Mouse (Mus musculus): ENCODE data around the gene Bcl2l1. TPM values are rescaled to one million over a fixed set of nuclear protein-coding genes. Genes with fewer than 3 reads are reported as not detected.

Bcl2l1 gene
- total RNA-seq, 4 experiments from 2014 or later = 124 to 140 (median 132) TPM

DNA sequence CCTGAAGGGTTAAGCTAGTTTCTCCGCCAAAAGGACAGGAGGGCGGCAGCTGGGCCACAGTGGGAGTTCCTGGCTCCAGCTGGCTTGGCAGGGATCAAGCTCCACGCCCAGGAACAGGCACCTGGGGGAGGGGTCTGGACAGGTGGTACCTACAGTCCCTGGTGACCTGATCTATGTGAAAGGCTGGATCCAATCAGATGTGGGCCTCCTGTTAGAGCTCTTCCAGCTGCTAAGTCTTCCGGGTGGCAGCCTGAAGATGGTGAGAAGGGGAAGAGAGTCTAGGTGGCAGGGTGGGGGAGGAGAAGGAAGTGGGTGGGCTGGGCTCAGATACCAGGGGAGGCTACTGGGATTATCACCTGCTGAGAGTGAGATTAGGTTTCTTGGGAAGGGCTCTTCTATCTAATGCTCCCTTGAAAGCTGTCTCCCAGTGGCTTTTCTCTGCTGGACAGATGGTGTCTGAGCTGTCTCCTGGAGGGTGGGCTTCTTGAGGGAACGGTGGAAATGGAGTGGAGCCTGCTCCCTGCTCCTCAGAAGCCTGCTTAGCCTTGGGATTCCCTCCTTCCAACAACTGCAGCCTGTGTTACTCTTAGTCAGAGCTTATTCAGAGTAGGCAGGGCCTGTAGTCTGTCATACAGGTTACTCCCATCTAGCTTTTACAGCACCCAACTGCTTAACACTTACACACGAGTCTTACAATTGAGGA, 27.0 kb downstream of the Bcl2l1 start:
- DNase-seq (ENCODE audit: low spot score in 2 of 2) = no peak

GRCm38 (mm10) chr2:152803081-152803480, 28.4 kb downstream of the Bcl2l1 start:
- no peak for DNase-seq (ENCODE audit: low spot score in 2 of 2)

GRCm38 (mm10) chr2:152802303-152802702, 29.2 kb downstream of the Bcl2l1 start:
- no peak for DNase-seq (ENCODE audit: low spot score in 2 of 2)

DNA sequence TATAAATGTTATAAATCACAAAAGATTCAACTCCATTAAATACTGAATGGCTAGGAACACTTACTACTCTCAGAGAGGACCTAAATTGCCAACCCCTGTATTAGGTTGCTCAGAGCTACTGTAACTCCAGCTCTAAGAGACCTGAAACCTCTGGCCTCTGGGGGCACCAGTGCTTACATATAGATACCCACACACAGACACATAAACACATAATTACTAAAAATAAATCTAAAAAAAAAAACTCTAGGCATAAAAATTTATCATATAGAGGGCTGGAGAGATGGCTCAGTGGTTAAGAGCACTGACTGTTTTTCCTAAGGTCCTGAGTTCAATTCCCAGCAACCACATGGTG, 30.8 kb downstream of the Bcl2l1 start:
- no peak for DNase-seq (ENCODE audit: low spot score in 2 of 2)

- DNase-seq (ENCODE audit: low spot score in 2 of 2) = no peak
Measured at GRCm38 (mm10) chr2:152799954-152800761, 31.4 kb downstream of the Bcl2l1 start.

DNA sequence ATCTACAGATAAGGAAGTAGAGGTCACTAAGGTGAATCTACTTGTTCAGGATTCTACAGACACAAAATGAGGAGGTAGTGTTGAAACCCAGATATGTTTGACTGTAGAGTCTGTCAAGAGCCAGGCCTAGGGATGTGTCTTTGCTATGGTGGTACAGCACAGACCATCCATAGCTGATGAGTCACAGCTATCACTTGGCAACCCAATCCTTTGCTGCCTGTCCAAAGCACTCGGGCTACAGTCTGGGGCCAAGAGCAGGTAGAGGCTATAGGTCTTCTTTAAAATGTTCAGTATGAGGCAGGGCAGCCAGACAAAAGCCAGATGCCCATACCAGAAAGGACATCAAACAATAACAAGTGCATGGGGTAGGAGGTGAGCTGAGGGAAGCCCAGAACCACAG, 33.9 kb downstream of the Bcl2l1 start:
- no peak for DNase-seq (ENCODE audit: low spot score in 2 of 2)

- DNase-seq (ENCODE audit: low spot score in 2 of 2) = no peak
Measured at GRCm38 (mm10) chr2:152794281-152794827, 37.2 kb downstream of the Bcl2l1 start.

GRCm38 (mm10) chr2:152793381-152793780, 38.1 kb downstream of the Bcl2l1 start:
- no peak for DNase-seq (ENCODE audit: low spot score in 2 of 2)

- DNase-seq (ENCODE audit: low spot score in 2 of 2) = no peak
Measured at GRCm38 (mm10) chr2:152792461-152792860, 39.1 kb downstream of the Bcl2l1 start.

GRCm38 (mm10) chr2:152789591-152789999, 41.9 kb downstream of the Bcl2l1 start:
- no peak for DNase-seq (ENCODE audit: low spot score in 2 of 2)

GRCm38 (mm10) chr2:152788892-152789421, 42.6 kb downstream of the Bcl2l1 start:
- no peak for DNase-seq (ENCODE audit: low spot score in 2 of 2)

DNA sequence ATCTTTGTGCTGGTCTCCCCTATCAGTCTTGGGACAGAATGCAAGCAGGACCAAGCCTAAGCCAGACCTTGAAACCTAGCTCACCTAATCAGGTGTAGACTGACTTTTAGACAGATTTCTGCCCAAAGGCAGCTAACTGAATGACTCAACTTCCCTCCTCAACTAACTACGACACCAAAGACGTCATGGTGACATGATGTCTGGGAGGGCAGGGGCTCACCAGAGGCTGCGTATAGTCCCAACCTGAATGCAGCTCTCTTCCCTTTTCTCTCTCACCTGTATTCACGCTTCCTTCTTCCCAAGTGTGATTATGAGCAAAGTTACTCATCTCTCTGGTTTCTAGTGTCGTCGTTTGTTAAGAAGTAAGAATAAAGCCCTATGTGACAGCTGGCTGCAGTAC, 44.0 kb downstream of the Bcl2l1 start:
- DNase-seq (ENCODE audit: low spot score in 2 of 2) = no peak

DNA sequence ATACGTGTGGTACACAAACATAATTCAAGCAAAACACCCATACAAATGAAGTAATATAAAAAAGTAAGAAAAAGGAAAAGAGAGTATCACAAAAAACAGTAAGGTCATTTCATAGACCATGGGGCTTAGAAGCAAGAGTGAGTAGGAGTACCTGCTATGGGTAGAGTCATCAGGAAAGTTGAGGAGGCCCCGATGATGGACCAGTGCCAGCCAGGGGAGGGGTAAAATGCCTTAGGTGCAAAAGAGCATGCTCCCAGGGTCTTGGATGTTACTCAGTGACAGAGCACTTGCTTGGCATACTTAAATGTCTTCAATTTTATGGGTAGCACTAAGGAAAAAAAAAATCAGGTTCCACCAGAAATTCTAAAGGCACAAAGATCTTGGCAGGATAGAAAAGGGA, 44.4 kb downstream of the Bcl2l1 start:
- DNase-seq (ENCODE audit: low spot score in 2 of 2) = no peak

- DNase-seq (ENCODE audit: low spot score in 2 of 2) = peak; percentile 80 to 82
Measured at GRCm38 (mm10) chr2:152785446-152786350, 45.8 kb downstream of the Bcl2l1 start.

- DNase-seq (ENCODE audit: low spot score in 2 of 2) = no peak
Measured at GRCm38 (mm10) chr2:152784640-152785039, 46.9 kb downstream of the Bcl2l1 start.

- DNase-seq (ENCODE audit: low spot score in 2 of 2) = no peak
Measured at GRCm38 (mm10) chr2:152783241-152783640, 48.3 kb downstream of the Bcl2l1 start.

DNA sequence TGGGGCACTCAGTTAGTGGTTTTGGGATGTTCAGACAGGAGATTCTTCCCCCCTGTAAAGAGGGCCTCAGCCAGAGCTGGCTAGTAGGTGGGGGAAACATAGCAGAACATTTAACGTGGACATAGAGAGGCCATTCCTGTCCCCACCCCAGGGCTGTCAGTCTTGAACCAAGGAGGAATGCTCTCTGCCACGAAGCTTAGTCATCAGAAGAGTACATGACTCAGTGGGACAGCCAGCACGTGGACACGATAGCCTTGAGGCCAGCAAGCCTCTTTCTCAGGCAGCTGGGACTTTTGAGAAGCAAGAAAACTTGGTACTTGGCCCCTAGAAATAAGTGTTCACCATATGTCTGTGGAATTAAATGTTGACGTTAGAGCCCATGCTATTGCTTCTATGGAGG, 48.9 kb downstream of the Bcl2l1 start:
- DNase-seq (ENCODE audit: low spot score in 2 of 2) = no peak

- no peak for DNase-seq (ENCODE audit: low spot score in 2 of 2)
Measured at GRCm38 (mm10) chr2:152781031-152781711, 50.4 kb downstream of the Bcl2l1 start.

GRCm38 (mm10) chr2:152780466-152780865, 51.1 kb downstream of the Bcl2l1 start:
- no peak for DNase-seq (ENCODE audit: low spot score in 2 of 2)

DNA sequence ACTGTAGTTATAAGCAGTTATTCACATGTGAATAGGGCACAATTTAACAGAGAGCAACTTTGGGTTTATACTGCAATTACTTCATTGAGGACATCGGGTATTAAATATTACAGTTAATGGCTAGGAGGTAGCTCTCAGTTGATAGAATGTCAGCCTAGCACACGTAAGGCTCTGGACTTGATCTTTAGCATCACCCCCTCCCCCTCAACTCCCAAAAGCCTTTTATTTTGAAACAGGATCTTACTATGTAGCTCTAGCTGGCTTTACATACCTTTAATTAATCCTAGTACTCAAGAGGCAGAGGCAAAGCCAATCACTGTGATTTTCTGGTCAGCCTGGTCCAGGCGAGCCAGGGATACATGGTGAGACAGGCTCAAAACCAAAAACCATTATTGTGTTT, 54.4 kb downstream of the Bcl2l1 start:
- DNase-seq (ENCODE audit: low spot score in 2 of 2) = no peak

DNA sequence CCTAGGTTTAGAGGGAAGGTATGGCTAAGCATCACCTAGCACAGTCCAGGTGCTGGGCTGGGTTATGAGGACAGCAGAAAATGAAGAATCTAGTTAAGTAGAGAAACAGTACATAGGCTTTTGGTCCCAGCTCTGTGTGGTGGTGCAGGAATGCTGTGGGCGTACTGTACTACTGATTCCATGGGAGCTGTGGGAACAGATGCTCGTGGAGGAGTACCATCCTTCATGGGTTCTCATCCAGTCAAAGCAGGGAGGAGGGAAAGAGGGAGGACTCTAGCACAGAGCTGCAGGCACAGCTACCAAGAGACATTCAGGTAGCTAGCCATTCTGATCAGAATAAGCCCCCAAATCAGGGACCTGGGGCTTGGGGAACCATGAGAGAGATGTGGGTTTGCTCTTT, 55.1 kb downstream of the Bcl2l1 start:
- peak; percentile 82 to 87 for DNase-seq (ENCODE audit: low spot score in 2 of 2)

All from layer of hippocampus, adult 8-10 months (tissue).